Mouse (Mus musculus): Measurements from ENCODE around the gene Jarid2.

DNA sequence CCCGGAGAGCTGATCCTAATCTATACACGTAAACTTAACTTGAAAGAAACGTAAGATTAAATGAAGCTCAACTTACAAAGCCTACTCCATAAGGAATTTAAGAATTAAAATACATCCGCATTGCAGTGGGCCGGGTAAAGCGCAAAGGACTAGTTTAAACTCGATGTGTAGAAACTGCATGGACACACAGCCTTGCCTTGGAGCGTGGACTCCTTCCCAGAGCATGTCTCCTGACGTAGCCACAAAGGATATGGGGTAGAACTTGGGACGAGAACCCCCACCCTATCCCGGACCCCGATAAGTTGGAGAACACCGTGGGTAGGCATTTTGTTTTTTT, 3.7 kb downstream of the Jarid2 start:
- TF ChIP-seq CTCF (IDR thresholded peaks at IDR 0.05; ENCODE audit: control insufficient read depth, insufficient read depth, insufficient read length) (no peak), USF1 (IDR thresholded peaks at IDR 0.05; ENCODE audit: low read depth) (no peak), FOSL1 (IDR thresholded peaks at IDR 0.05; ENCODE audit: insufficient read depth, low read length, poor library complexity, severe bottlenecking) (no peak)
